24 mouse cellular contexts compared by ENCODE assay signal in the genomic region with DNA sequence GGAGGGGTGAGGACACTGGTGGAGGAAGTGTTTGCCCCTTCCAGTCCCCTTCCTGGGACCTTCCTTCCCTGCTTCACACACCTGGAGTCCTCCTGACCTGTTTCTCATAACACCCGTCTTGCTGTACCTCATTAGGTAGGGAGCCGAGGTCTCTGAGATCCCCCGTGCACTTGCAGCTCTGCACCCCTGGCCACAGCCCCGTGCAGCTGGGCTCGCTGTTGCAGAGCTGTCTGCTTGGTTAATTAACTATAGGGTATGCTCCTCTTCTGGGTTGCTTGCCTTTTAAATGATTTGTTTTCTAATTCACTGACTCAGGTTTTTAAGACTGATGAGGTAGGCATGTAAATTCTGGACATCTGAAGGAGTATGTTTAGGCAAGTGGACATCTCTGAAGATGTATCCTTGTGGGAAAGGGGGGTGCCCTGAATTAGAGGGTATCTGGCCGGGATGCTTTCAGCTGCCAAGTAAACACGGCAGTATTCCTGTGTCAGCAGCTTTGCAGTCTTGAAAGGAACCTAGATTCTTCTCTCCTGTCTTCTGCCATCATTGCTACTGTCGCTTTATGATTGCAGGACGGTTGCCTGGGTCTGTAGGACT.
"Had no signal": no experiment of that assay in that cellular context is flagged by ENCODE, and none has a peak within 500 bp of the region (broad histone marks: within the 10 kb centered on the region; RNA-seq: fewer than 3 reads in every experiment).

No protein-coding gene starts in this region.

- H3K27me3 ChIP-seq: limb, embryonic 13.5 days; lung, embryonic 15.5 days; megakaryocyte, embryonic 14.5 days; midbrain, embryonic 13.5 days; neural tube, embryonic 13.5 days had no signal

- ATAC-seq: inflammation-experienced regulatory T-cells, adult 6 months; intestine, embryonic 16.5 days; liver, embryonic 12.5 days; midbrain, embryonic 13.5 days; midbrain, embryonic 16.5 days had no signal

- DNase-seq: kidney, adult 8-10 months; layer of hippocampus, adult 9-11 months; liver; lung, adult 18-20 months; lung, postnatal 10 days; lung, postnatal 36 days; retina, postnatal 1 day; right cerebral cortex, postnatal 25 days; spleen, adult 18-20 months; thymus, postnatal 25 days had no signal

- H3K9ac ChIP-seq: limb, embryonic 13.5 days; liver, embryonic 12.5 days; liver, embryonic 15.5 days; lung, embryonic 15.5 days; midbrain, embryonic 13.5 days; neural tube, embryonic 13.5 days had no signal

- H3K27ac ChIP-seq: layer of hippocampus, adult 2 months; limb, embryonic 10.5 days; limb, embryonic 13.5 days; liver, embryonic 12.5 days; liver, embryonic 15.5 days; lung, embryonic 15.5 days; midbrain, embryonic 10.5 days; midbrain, embryonic 13.5 days; neural tube, embryonic 13.5 days had no signal

- H3K9me3 ChIP-seq: limb, embryonic 10.5 days; liver, embryonic 12.5 days; liver, embryonic 15.5 days; lung, embryonic 15.5 days; megakaryocyte, embryonic 14.5 days; midbrain, embryonic 13.5 days had no signal

- H3K4me2 ChIP-seq: limb, embryonic 13.5 days; liver, embryonic 12.5 days; liver, embryonic 15.5 days; lung, embryonic 15.5 days; midbrain, embryonic 13.5 days; neural tube, embryonic 13.5 days had no signal

- H3K36me3 ChIP-seq: limb, embryonic 10.5 days; limb, embryonic 13.5 days; liver, embryonic 12.5 days; liver, embryonic 15.5 days; lung, embryonic 15.5 days; midbrain, embryonic 10.5 days; midbrain, embryonic 13.5 days had no signal

- H3K4me3 ChIP-seq: layer of hippocampus, adult 2 months; limb, embryonic 10.5 days; limb, embryonic 13.5 days; liver, embryonic 12.5 days; liver, embryonic 15.5 days; lung, embryonic 15.5 days; midbrain, embryonic 10.5 days; midbrain, embryonic 13.5 days; myocyte; neural tube, embryonic 13.5 days had no signal
